Mouse (Mus musculus) brain, adult 2 months (tissue): ENCODE measurements around the gene Wdr44.
"Not testable (repeated sequence)": the region's sequence is repeated elsewhere in the genome, so short reads cannot be mapped to it uniquely, and the experiment has no call there.

ENCODE experiments used
- DNase-seq: peaks from one replicate; pipeline ENCODE4 v3.0.0; 2011; ENCODE audit warnings: low read depth, low spot score

The Wdr44 gene

GRCm38 (mm10) chrX:23692722-23693442 is at the start of gene Wdr44:
TSS of gene Wdr44 (plus strand) at chrX:23693051.
- peak; percentile 97 for DNase-seq

- DNase-seq, result no peak
These were observed 44.5 kb upstream of the Wdr44 start for GRCm38 (mm10) chrX:23648371-23648770.

GRCm38 (mm10) chrX:23662216-23662615 is 30.6 kb upstream of the Wdr44 start:
- DNase-seq, result no peak

GRCm38 (mm10) chrX:23673193-23673592 is 19.7 kb upstream of the Wdr44 start:
- no peak for DNase-seq

- DNase-seq, result no peak
These were observed 17.4 kb upstream of the Wdr44 start for GRCm38 (mm10) chrX:23675450-23675849.

GRCm38 (mm10) chrX:23676583-23676982 is 16.3 kb upstream of the Wdr44 start:
- no peak for DNase-seq

GRCm38 (mm10) chrX:23677511-23677910 is 15.3 kb upstream of the Wdr44 start:
- no peak for DNase-seq

GRCm38 (mm10) chrX:23692336-23692721 is 522 bp upstream of the Wdr44 start:
- DNase-seq, result no peak

- DNase-seq, result peak; percentile 34
These were observed 871 bp downstream of the Wdr44 start for GRCm38 (mm10) chrX:23693443-23694400.

GRCm38 (mm10) chrX:23694588-23694987 is 1.7 kb downstream of the Wdr44 start:
- no peak for DNase-seq

GRCm38 (mm10) chrX:23695109-23695508 is 2.3 kb downstream of the Wdr44 start:
- no peak for DNase-seq

GRCm38 (mm10) chrX:23697346-23697745 is 4.5 kb downstream of the Wdr44 start:
- no peak for DNase-seq

- DNase-seq, result no peak
These were observed 6.2 kb downstream of the Wdr44 start for GRCm38 (mm10) chrX:23699023-23699422.

GRCm38 (mm10) chrX:23717247-23717646 is 24.4 kb downstream of the Wdr44 start:
- no peak for DNase-seq

- no peak for DNase-seq
These were observed 34.6 kb downstream of the Wdr44 start for GRCm38 (mm10) chrX:23727463-23727862.

GRCm38 (mm10) chrX:23754671-23755070 is 61.8 kb downstream of the Wdr44 start:
- no peak for DNase-seq

- DNase-seq, result no peak
These were observed 75.0 kb downstream of the Wdr44 start for GRCm38 (mm10) chrX:23767849-23768248.

- no peak for DNase-seq
These were observed 114.3 kb downstream of the Wdr44 start for GRCm38 (mm10) chrX:23807125-23807524.

GRCm38 (mm10) chrX:23810365-23810764 is 117.5 kb downstream of the Wdr44 start:
- no peak for DNase-seq

- peak; percentile 4 for DNase-seq
These were observed 120.4 kb downstream of the Wdr44 start for GRCm38 (mm10) chrX:23813287-23813686.

- not testable (repeated sequence) for DNase-seq
These were observed 130.0 kb downstream of the Wdr44 start for GRCm38 (mm10) chrX:23822885-23823284.

- peak; percentile 1 for DNase-seq
These were observed 130.7 kb downstream of the Wdr44 start for GRCm38 (mm10) chrX:23823398-23824023.
